ENCODE assay signal across 8 mouse cellular contexts in the genomic region with DNA sequence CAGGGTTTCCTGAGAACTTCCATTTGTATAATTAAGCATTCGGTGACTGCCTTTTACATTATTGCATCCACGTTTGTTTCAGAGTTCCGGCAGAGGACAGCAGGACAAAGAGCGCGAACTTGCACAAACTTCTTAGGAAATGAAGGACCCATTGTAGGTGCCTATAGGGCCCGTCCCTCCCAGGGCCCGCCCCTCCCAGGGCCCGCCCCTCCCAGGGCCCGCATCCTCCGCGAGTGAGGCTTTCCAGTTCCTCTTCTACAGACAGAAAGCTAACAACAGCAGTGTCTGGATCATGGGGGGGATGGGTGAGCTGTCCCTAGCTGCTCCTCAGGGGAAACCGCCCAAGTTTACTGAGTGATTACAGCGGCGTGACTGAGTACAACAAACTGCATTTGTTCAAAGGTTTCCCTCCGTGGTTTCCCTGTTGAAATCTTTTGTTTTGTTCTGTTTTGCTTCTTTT. TPM values are rescaled to one million over a fixed set of nuclear protein-coding genes. Genes with fewer than 3 reads are reported as not detected.
DNase-seq lines count a peak whose midpoint lies in the region; ATAC-seq lines count a peak whose summit lies in the region.

No protein-coding gene starts in this region.

- no peaks in the 10 kb centered on the region for H3K36me3 ChIP-seq in embryonic facial prominence, embryonic 13.5 days
- no peaks in the 10 kb centered on the region for H3K36me3 ChIP-seq in megakaryocyte, embryonic 14.5 days (replicated peaks; ENCODE audit: low read length)

- WGBS in embryonic facial prominence, embryonic 13.5 days = 2% methylated on average over 15 of the region's 15 CpGs

- peak; percentile 36 for DNase-seq in ovary, adult 18-20 months (ENCODE audit: low spot score)
- DNase-seq in ovary, postnatal 10 days (ENCODE audit: low spot score) = no peak
- DNase-seq in heart, postnatal 10 days = peak; percentile 54 to 57
- DNase-seq in kidney, postnatal 36 days = peak; percentile 58 to 76
- DNase-seq in spleen, postnatal 14 days (ENCODE audit: low spot score in 2 of 2) = peak; percentile 58 to 67

- peak overlapping the region; percentile 27 for H3K4me3 ChIP-seq in embryonic facial prominence, embryonic 13.5 days
- H3K4me3 ChIP-seq in megakaryocyte, embryonic 14.5 days (replicated peaks) = peak overlapping the region; percentile 88

- peak overlapping the region; percentile 59; the same call in 1 of the 2 replicates for H3K9ac ChIP-seq in embryonic facial prominence, embryonic 13.5 days

- peaks cover 12% of the 10 kb centered on the region for H3K4me1 ChIP-seq in embryonic facial prominence, embryonic 13.5 days
- peaks cover 63% of the 10 kb centered on the region for H3K4me1 ChIP-seq in megakaryocyte, embryonic 14.5 days

- ATAC-seq in embryonic facial prominence, embryonic 13.5 days (ENCODE audit: insufficient number of reproducible peaks, insufficient read depth, low FRiP score, low TSS enrichment, low read depth) = peak; percentile 82; the same call in 1 of the 2 replicates
- ATAC-seq in frontal cortex, adult (ENCODE audit: low TSS enrichment) = no peak

- no peaks in the 10 kb centered on the region for H3K9me3 ChIP-seq in embryonic facial prominence, embryonic 13.5 days
- no peaks in the 10 kb centered on the region for H3K9me3 ChIP-seq in megakaryocyte, embryonic 14.5 days

- no peaks in the 10 kb centered on the region for H3K27me3 ChIP-seq in embryonic facial prominence, embryonic 13.5 days
- H3K27me3 ChIP-seq in megakaryocyte, embryonic 14.5 days (replicated peaks) = no peaks in the 10 kb centered on the region

- intact Hi-C loops in heart, postnatal 10 days (cut with DNase I) = no loop called here

- peak overlapping the region; percentile 40 for H3K27ac ChIP-seq in embryonic facial prominence, embryonic 13.5 days

- H3K4me2 ChIP-seq in embryonic facial prominence, embryonic 13.5 days = peak overlapping the region; percentile 53

RNA-seq across cellular contexts. Expression of a gene that starts 5.6 kb away (rescaled TPM):
- 14.0 and 15.1 TPM in 2 replicates for polyA plus RNA-seq in embryonic facial prominence, embryonic 13.5 days (2015; fragmentation: Nextera tagmentation; extraction: Ambion mirVana)
- 10 to 100 TPM; 18.1 to 18.8 TPM for total RNA-seq in heart, postnatal 10 days (2021)
- polyA plus RNA-seq in megakaryocyte, embryonic 14.5 days (2012; ENCODE audit: insufficient read depth, low replicate concordance) = 1.6 and 17.7 TPM in 2 replicates

RNA-seq across cellular contexts. Expression of a gene that starts 41.2 kb away (rescaled TPM):
- polyA plus RNA-seq in embryonic facial prominence, embryonic 13.5 days (2015; fragmentation: Nextera tagmentation; extraction: Ambion mirVana) = 6.0 and 7.0 TPM in 2 replicates
- 1 to 10 TPM in 1 of 2 experiments, under 1 TPM in 1; 0.69 to 1.3 TPM for total RNA-seq in heart, postnatal 10 days (2021)
- 2.2 TPM in 1 of 2 replicates, not detected in the other for polyA plus RNA-seq in megakaryocyte, embryonic 14.5 days (2012; ENCODE audit: insufficient read depth, low replicate concordance)

RNA-seq across cellular contexts. Expression of a gene that starts 55.4 kb away (rescaled TPM):
- polyA plus RNA-seq in embryonic facial prominence, embryonic 13.5 days (2015; fragmentation: Nextera tagmentation; extraction: Ambion mirVana) = 0.21 TPM in 1 of 2 replicates, not detected in the other
- total RNA-seq in heart, postnatal 10 days (2021) = not detected
- polyA plus RNA-seq in megakaryocyte, embryonic 14.5 days (2012; ENCODE audit: insufficient read depth, low replicate concordance) = 3.6 and 4.5 TPM in 2 replicates

RNA-seq across cellular contexts. Expression of a gene that starts 55.6 kb away (rescaled TPM):
- 2.3 and 3.5 TPM in 2 replicates for polyA plus RNA-seq in embryonic facial prominence, embryonic 13.5 days (2015; fragmentation: Nextera tagmentation; extraction: Ambion mirVana)
- 10 to 100 TPM; 25.3 to 28.0 TPM for total RNA-seq in heart, postnatal 10 days (2021)
- 50.7 and 286 TPM in 2 replicates for polyA plus RNA-seq in megakaryocyte, embryonic 14.5 days (2012; ENCODE audit: insufficient read depth, low replicate concordance)
